Mouse (Mus musculus): Measurements from ENCODE around the gene Erich4.

DNA sequence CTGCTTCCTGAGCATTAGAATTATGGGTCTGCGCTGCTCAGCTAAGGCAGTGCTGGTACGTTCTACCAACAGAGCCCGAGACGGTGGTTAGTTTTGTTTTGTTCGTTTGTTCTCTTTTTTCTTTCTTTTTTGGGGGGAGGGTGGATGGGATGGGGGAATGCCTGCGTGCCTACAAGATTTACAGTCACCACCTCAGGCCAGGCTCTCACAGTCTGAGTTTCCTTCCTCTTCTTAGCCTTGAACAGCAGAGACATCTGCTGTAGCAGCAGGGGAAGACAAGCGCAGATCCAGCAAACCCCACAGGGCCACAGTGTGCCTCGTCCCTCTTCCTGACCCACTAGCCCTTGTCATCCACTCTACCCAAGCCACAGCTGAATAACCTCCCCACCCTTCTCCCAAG lies 35.6 kb upstream of the Erich4 start:
- TF ChIP-seq POLR2A (IDR thresholded peaks at IDR 0.05; ENCODE audit: control insufficient read depth, extremely low read depth, insufficient read depth, low read length, poor library complexity) (no peak), CTCF (IDR thresholded peaks at IDR 0.05; ENCODE audit: borderline replicate concordance, control insufficient read depth, extremely low read depth, insufficient read depth, low read length, poor library complexity) (no peak)
